Mouse (Mus musculus) cerebellum, adult 2 months (tissue): Measurements from ENCODE around the gene Spata31d1b. TPM values are rescaled to one million over a fixed set of nuclear protein-coding genes. Genes with fewer than 3 reads are reported as not detected.
"Not testable (repeated sequence)": the region's sequence is repeated elsewhere in the genome, so short reads cannot be mapped to it uniquely, and the experiment has no call there.

Source experiments
- DNase-seq, 2 experiments: peaks; one replicate each; pipeline ENCODE4 v3.0.0; 2021
- H3K27ac ChIP-seq: fragments of 200-500 bp; 2 replicates; pipeline ENCODE4 v1.5.1; 2012; ENCODE audit warnings: low read length, control low read depth, inconsistent platforms; ENCODE audit not compliant: insufficient read depth
- H3K27me3 ChIP-seq: fragments of 200-500 bp; 2 replicates; pipeline ENCODE4 v1.6.1; 2012; ENCODE audit warnings: inconsistent platforms, mild to moderate bottlenecking, low read length, moderate library complexity; ENCODE audit not compliant: control insufficient read depth, insufficient read depth
- H3K4me1 ChIP-seq: fragments of 200-500 bp; 2 replicates; pipeline ENCODE4 v1.6.1; 2011; ENCODE audit warnings: low read length; ENCODE audit not compliant: control insufficient read depth, insufficient read depth
- H3K4me3 ChIP-seq: fragments of 200-500 bp; replicated peaks from 2 replicates; pipeline ENCODE3; 2011; ENCODE audit warnings: mild to moderate bottlenecking, low read depth, low read length, control low read depth; ENCODE audit not compliant: insufficient read depth
- CTCF ChIP-seq: fragments of 200-500 bp; IDR thresholded peaks from 2 replicates; pipeline ENCODE4 v1.5.1; 2011; ENCODE audit warnings: low read depth, mild to moderate bottlenecking, control low read depth, low read length, moderate library complexity, borderline replicate concordance; ENCODE audit not compliant: insufficient read depth
- POLR2A ChIP-seq: fragments of 200-500 bp; IDR thresholded peaks from 2 replicates; pipeline ENCODE4 v1.6.1; 2011; ENCODE audit warnings: low read length, control low read depth, borderline replicate concordance; ENCODE audit not compliant: insufficient read depth
- WGBS: fragments of 180-500 bp; shearing (Covaris S2); methylation state at CpG from one replicate; pipeline ENCODE4 v1.1.7; 2018; 5-methylcytosine and 5-hydroxymethylcytosine counted together
- polyA plus RNA-seq: library from polyadenylated mRNA; depleted of rRNA; stranded (reverse); fragments of >200 nt; gene quantifications from 2 replicates; pipeline ENCODE4 v1.2.3, GENCODE M21; 2012

Spata31d1b gene
- polyA plus RNA-seq, 1 experiment, result not detected

DNA sequence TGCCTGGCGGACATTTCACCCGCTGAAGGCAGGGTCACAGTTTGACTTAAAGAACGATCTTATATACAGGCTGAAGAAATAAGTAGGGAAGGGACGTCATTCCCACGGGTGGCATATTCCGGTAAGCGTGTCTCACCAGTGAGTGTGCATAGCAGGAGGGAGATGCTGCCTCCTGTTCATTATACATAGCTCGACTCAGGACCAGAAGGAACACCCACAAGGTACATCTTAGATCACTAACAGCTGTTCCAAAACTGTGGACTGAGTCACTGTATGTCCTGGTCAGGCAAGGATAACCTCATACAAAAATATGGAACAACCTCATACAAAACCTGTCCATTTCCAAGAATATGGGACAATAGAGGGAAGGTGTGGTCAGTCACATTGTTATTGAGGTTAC lies 13.0 kb upstream of the Spata31d1b start:
- no peaks in the 10 kb centered on the region for H3K27me3 ChIP-seq
- TF ChIP-seq CTCF, result no peak
- no peak for TF ChIP-seq POLR2A
- DNase-seq, result no peak
- H3K27ac ChIP-seq, result no peak overlapping the region
- WGBS, result 92% methylated on average over 8 of the region's 8 CpGs
- no peak overlapping the region for H3K4me3 ChIP-seq
- no peaks in the 10 kb centered on the region for H3K4me1 ChIP-seq

DNA sequence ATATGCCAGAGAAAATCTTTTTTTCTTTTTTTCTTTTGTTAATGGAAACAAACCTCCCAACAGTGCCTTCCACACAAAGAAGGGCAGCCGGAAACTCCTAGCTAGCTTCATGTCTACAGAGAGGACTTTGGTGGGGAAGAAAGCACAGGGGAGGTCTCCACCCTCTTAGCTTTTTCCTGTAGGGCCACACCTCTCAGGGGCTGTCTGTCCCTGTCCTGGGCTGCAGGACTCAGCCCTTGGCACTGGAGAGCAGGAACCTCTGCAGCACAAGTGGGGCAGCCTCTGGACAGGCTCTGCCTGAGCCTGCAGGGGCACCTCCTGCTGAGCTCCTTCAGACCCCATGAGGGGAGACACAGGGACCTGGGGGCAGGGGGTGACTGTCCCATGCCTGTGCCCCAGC lies 11.9 kb upstream of the Spata31d1b start:
- H3K27ac ChIP-seq, H3K4me1 ChIP-seq, H3K4me3 ChIP-seq, H3K27me3 ChIP-seq, DNase-seq: not testable (repeated sequence)
- 86% methylated on average over 1 of the region's 1 CpGs for WGBS

DNA sequence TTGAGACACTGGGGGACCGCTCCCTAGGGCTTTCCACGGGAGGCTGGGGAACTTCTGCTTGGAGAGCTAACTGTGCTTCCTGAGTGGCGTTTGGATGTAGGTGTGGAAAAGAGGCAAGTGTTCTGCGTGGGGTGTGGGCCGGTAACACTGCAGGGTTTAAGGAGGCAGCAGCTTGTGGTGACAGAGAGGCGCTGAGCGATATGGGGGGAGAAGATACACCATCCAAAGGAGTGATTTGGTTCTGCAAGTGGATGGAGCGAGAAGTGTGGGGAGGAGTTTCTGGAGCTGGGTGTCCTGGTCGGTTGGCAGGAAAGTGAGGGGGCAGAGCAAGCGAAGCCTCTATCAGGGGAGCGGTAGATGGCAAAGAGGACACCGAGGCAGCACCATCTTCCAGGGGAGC lies 8.6 kb upstream of the Spata31d1b start:
- no peaks in the 10 kb centered on the region for H3K4me1 ChIP-seq
- WGBS, result 76% methylated on average over 12 of the region's 12 CpGs
- no peak overlapping the region for H3K4me3 ChIP-seq
- DNase-seq, result no peak
- H3K27me3 ChIP-seq, result no peaks in the 10 kb centered on the region
- TF ChIP-seq POLR2A, result no peak
- H3K27ac ChIP-seq, result no peak overlapping the region

DNA sequence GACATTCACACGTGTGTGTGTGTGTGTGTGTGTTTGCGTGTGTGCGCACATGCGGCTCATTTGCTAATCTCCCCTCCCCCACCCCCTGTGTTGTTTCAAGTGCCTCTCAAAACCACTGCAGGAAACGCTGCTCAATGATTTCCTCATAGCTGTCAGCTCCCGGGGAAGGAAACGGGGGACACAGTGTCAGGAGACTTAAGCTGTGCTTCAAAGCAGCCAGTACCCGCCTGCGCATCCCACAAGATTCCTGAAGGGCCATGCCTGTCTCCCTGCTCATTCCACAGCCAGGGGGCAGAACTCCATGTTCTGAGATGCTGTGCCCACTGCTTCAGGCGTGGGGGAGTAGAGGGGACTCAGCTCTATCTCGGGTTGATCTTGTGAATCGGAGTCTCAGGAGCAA lies 7.5 kb upstream of the Spata31d1b start:
- DNase-seq, result no peak
- Histone ChIP-seq H3K27me3 (no peaks in the 10 kb centered on the region), H3K27ac (no peak overlapping the region), H3K4me1 (no peaks in the 10 kb centered on the region), H3K4me3 (no peak overlapping the region)
- 61% methylated on average over 12 of the region's 12 CpGs for WGBS
- TF ChIP-seq CTCF, result no peak
- no peak for TF ChIP-seq POLR2A

DNA sequence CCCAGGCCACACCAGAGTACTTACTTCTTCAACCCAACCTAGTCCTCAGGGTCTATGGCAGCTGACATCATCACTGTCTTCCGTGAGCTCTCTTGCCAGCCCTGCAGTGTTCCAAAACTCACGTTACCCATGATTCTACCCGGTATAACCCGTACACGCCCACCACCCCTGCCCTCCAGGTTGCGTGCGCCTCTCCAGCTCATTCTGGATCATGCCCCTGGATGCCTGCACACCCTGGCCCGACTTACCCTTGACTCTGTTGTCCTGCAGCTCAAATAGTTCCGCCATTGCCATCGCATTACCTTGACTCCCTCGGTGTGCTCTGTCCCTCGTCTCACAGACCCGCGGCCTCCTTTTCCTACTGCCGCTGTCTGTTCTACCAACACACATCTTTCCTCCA lies 1.9 kb upstream of the Spata31d1b start, which contains the start of gene Spata31d1a:
Spata31d1a (minus strand) TSS at position 101 of the 400 bp plus-strand sequence.
- Histone ChIP-seq H3K4me3 (no peak within 1 kb of the TSS), H3K27ac (no peak within 1 kb of the TSS), H3K4me1 (no peaks in the 10 kb centered on the region), H3K27me3 (no peaks in the 10 kb centered on the region)
- 90% methylated on average over 15 of the region's 15 CpGs for WGBS
- TF ChIP-seq POLR2A, result no peak
- TF ChIP-seq CTCF, result no peak
- DNase-seq, result no peak

DNA sequence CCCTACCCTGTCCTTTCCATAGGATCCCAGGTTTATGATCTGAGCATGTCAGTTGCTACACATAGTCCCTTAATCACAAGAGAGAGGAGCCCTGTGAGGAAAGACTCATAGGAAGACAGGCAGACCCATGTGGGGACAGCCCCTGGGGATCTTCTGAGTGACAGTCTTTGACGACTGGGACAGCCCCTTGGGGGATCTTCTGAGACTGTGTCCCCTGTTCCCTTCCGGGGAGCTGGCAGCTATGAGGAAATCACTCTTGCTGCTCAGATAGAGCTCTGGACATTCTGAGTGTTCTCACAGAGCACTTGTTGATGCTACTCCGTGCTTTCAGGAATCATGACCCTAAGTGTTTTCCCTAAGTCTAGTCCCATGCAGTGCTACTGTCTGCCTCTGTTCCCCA lies 1.6 kb downstream of the Spata31d1b start:
- Histone ChIP-seq H3K27me3 (no peaks in the 10 kb centered on the region), H3K27ac (no peak overlapping the region), H3K4me3 (no peak overlapping the region), H3K4me1 (no peaks in the 10 kb centered on the region)
- 47% methylated on average over 3 of the region's 3 CpGs for WGBS
- TF ChIP-seq POLR2A (no peak), CTCF (no peak)
- DNase-seq, result no peak

DNA sequence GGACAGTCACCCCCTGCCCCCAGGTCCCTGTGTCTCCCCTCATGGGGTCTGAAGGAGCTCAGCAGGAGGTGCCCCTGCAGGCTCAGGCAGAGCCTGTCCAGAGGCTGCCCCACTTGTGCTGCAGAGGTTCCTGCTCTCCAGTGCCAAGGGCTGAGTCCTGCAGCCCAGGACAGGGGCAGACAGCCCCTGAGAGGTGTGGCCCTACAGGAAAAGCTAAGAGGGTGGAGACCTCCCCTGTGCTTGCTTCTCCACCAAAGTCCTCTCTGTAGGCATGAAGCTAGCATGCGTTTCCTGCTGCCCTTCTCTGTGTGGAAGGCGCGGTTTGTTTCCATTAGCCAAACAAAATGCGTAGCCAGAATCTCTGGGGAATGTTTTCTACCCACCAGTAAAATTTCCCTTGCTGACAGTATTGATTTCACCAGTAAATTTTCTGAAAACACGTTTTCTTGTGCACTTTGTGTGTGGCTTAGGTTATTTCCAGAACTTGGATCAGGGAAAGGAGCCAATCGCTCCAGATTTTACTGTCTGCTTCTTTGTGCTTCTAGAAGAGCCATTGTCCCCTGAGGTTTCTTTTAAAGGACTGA lies 6.9 kb downstream of the Spata31d1b start:
- not testable (repeated sequence) for H3K27ac ChIP-seq, DNase-seq
- WGBS, result 57% methylated on average over 6 of the region's 6 CpGs

DNA sequence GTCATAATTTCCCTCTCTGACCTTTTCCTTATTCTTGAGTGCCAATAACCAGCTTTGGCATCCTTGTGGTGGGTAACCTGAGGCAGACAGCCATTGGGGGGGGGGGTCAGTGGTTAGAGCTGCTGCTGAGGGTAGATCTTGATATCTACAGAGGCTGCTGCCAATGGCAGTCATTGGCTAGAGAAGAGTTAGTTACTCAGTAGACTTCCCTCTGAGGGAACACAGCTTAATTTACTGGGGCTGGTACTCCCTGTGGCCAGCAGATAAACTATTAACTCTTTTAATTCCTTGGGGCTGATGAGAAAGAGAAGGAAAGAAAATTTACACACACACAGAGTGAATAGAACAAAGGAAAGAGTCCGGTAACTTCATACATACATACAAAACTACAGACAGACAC lies 7.4 kb downstream of the Spata31d1b start:
- Histone ChIP-seq H3K27me3 (no peaks in the 10 kb centered on the region), H3K4me1 (no peaks in the 10 kb centered on the region), H3K27ac (no peak overlapping the region), H3K4me3 (no peak overlapping the region)
- 86% methylated on average over 1 of the region's 1 CpGs for WGBS
- no peak for DNase-seq
- no peak for TF ChIP-seq CTCF
- no peak for TF ChIP-seq POLR2A

More for the DNA sequence above, 6.9 kb downstream of the Spata31d1b start:
- not testable (repeated sequence) for H3K27me3 ChIP-seq, H3K4me1 ChIP-seq, H3K4me3 ChIP-seq

DNA sequence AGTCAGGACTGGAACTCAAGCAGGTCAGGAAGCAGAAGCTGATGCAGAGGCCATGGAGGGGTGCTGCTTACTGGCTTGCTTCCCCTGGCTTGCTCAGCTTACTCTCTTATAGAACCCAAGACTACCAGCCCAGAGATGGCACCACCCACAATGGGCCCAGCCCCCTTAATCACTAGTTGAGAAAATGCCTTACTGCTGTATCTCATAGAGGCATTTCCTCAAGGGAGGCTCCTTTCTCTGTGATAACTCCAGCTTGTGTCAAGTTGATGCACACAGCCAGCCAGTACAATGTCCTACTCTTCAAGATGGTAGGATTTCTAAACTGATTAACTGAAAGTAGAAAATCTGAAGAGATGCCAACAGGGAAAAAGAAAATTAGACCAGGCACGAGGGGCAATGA lies 10.0 kb downstream of the Spata31d1b start:
- WGBS, result 84% methylated on average over 1 of the region's 1 CpGs
- H3K27me3 ChIP-seq, H3K27ac ChIP-seq, H3K4me1 ChIP-seq, DNase-seq, H3K4me3 ChIP-seq: not testable (repeated sequence)
